Mouse (Mus musculus) MEL (cell line): ENCODE measurements around the gene Kcnab3. TPM values are rescaled to one million over a fixed set of nuclear protein-coding genes. Genes with fewer than 3 reads are reported as not detected.

Source experiments
- DNase-seq: peaks from one replicate; pipeline ENCODE4 v3.0.0; 2011; ENCODE audit warnings: low read depth, low spot score
- H3K27ac ChIP-seq: 2 replicates; pipeline ENCODE4 v1.5.1; 2012; ENCODE audit warnings: low read depth, mild to moderate bottlenecking, control low read depth, low read length, moderate library complexity; ENCODE audit not compliant: control insufficient read depth
- H3K27me3 ChIP-seq, 2 experiments: fragments of 150-350 bp in 1 of 2; sonication (generic) in 1 of 2; 2 replicates each; pipeline ENCODE4 v1.6.1; 2012; ENCODE audit warnings: low read length in 2 of 2, mild to moderate bottlenecking in 2 of 2, improper control_type of control experiment in 1 of 2, moderate library complexity in 1 of 2; ENCODE audit not compliant: insufficient read depth in 2 of 2, control insufficient read depth in 1 of 2
- H3K36me3 ChIP-seq, 2 experiments: 2 replicates each; pipeline ENCODE4 v1.6.1; 2012 to 2014; ENCODE audit warnings: low read length in 2 of 2, improper control_type of control experiment in 1 of 2, inconsistent platforms in 1 of 2, mild to moderate bottlenecking in 1 of 2; ENCODE audit not compliant: insufficient read depth in 2 of 2, control insufficient read depth in 1 of 2
- H3K4me1 ChIP-seq, 2 experiments: fragments of 150-350 bp in 1 of 2; sonication (generic) in 1 of 2; 2 replicates each; pipeline ENCODE4 v1.6.1; 2012; ENCODE audit warnings: low read length in 2 of 2, improper control_type of control experiment in 1 of 2, mild to moderate bottlenecking in 1 of 2; ENCODE audit not compliant: insufficient read depth in 2 of 2, control insufficient read depth in 1 of 2
- H3K4me3 ChIP-seq, 2 experiments: fragments of 150-350 bp in 1 of 2; sonication (generic) in 1 of 2; 2 replicates each; pipeline ENCODE4 v1.5.1; 2012; ENCODE audit warnings: low read depth in 2 of 2, low read length in 2 of 2, mild to moderate bottlenecking in 2 of 2, moderate library complexity in 2 of 2, control low read depth in 1 of 2, improper control_type of control experiment in 1 of 2; ENCODE audit not compliant: control insufficient read depth in 1 of 2, insufficient read depth in 1 of 2
- H3K79me2 ChIP-seq: 2 replicates; pipeline ENCODE4 v1.6.1; 2012; ENCODE audit warnings: mild to moderate bottlenecking, low read length, moderate library complexity; ENCODE audit not compliant: control insufficient read depth, poor library complexity, insufficient read depth
- H3K9ac ChIP-seq: 2 replicates; pipeline ENCODE4 v1.6.1; 2012; ENCODE audit warnings: low read depth, mild to moderate bottlenecking, control low read depth, low read length, moderate library complexity; ENCODE audit not compliant: control insufficient read depth, poor library complexity, severe bottlenecking
- H3K9me3 ChIP-seq: fragments of 150-350 bp; sonication (generic); replicated peaks from 2 replicates; pipeline ENCODE4 v1.6.1; 2012; ENCODE audit warnings: mild to moderate bottlenecking, low read length, improper control_type of control experiment, moderate library complexity; ENCODE audit not compliant: insufficient read depth
- CHD1 ChIP-seq: IDR thresholded peaks from 2 replicates; pipeline ENCODE4 v1.6.1; 2012; ENCODE audit warnings: low read depth, mild to moderate bottlenecking, inconsistent platforms, low read length, improper control_type of control experiment
- EP300 ChIP-seq, 2 experiments: IDR thresholded peaks; 2 replicates each; pipeline ENCODE4 v1.6.1; 2011; ENCODE audit warnings: improper control_type of control experiment in 2 of 2, low read length in 2 of 2, low read depth in 1 of 2, mild to moderate bottlenecking in 1 of 2
- JUND ChIP-seq: IDR thresholded peaks from 2 replicates; pipeline ENCODE4 v1.6.1; 2011; ENCODE audit warnings: low read depth, mild to moderate bottlenecking, improper control_type of control experiment, low read length
- KAT2A ChIP-seq: conservative IDR thresholded peaks from 2 replicates; pipeline ENCODE4 v1.6.1; 2012; ENCODE audit warnings: low read depth, low read length, improper control_type of control experiment, inconsistent platforms
- MAFK ChIP-seq: IDR thresholded peaks from 2 replicates; pipeline ENCODE4 v1.6.1; 2011; ENCODE audit warnings: low read depth, mild to moderate bottlenecking, low read length, improper control_type of control experiment, borderline replicate concordance
- MAX ChIP-seq: IDR thresholded peaks from 2 replicates; pipeline ENCODE4 v1.6.1; 2011; ENCODE audit warnings: low read length, improper control_type of control experiment
- MAZ ChIP-seq: IDR thresholded peaks from 2 replicates; pipeline ENCODE4 v1.6.1; 2012; ENCODE audit warnings: low read depth, mild to moderate bottlenecking, inconsistent platforms, low read length, improper control_type of control experiment
- NELFE ChIP-seq: IDR thresholded peaks from 2 replicates; pipeline ENCODE4 v1.6.1; 2011; ENCODE audit warnings: low read depth, low read length, improper control_type of control experiment
- NRF1 ChIP-seq: IDR thresholded peaks from 2 replicates; pipeline ENCODE4 v1.6.1; 2014; ENCODE audit warnings: low read depth, mild to moderate bottlenecking, inconsistent platforms, low read length, improper control_type of control experiment, moderate library complexity; ENCODE audit not compliant: poor library complexity, insufficient read depth, severe bottlenecking
- POLR2AphosphoS2 ChIP-seq: IDR thresholded peaks from 2 replicates; pipeline ENCODE4 v1.6.1; 2011; ENCODE audit warnings: low read length, improper control_type of control experiment
- RCOR1 ChIP-seq: IDR thresholded peaks from 2 replicates; pipeline ENCODE4 v1.6.1; 2012; ENCODE audit warnings: low read depth, mild to moderate bottlenecking, inconsistent platforms, low read length, improper control_type of control experiment
- SIN3A ChIP-seq: IDR thresholded peaks from 2 replicates; pipeline ENCODE4 v1.6.1; 2012; ENCODE audit warnings: low read length, improper control_type of control experiment, inconsistent platforms
- TCF12 ChIP-seq: IDR thresholded peaks from 2 replicates; pipeline ENCODE4 v1.6.1; 2014; ENCODE audit warnings: low read depth, mild to moderate bottlenecking, inconsistent platforms, low read length, improper control_type of control experiment, moderate library complexity
- ZC3H11A ChIP-seq: IDR thresholded peaks from 2 replicates; pipeline ENCODE4 v1.6.1; 2012; ENCODE audit warnings: low read depth, mild to moderate bottlenecking, inconsistent platforms, low read length, improper control_type of control experiment
- ZKSCAN1 ChIP-seq: IDR thresholded peaks from 2 replicates; pipeline ENCODE4 v1.6.1; 2012; ENCODE audit warnings: low read depth, mild to moderate bottlenecking, inconsistent platforms, low read length, improper control_type of control experiment, moderate library complexity
- ZMIZ1 ChIP-seq: IDR thresholded peaks from 2 replicates; pipeline ENCODE4 v1.6.1; 2012; ENCODE audit warnings: low read depth, mild to moderate bottlenecking, inconsistent platforms, low read length, improper control_type of control experiment, moderate library complexity
- polyA plus RNA-seq, 2 experiments: library from polyadenylated mRNA; stranded (reverse) in 1 of 2; unstranded in 1 of 2; fragments of >175 nt in 1 of 2; fragments of >200 nt in 1 of 2; gene quantifications; 2 replicates each; pipeline versions ENCODE4 v1.2.1 to v1.2.4; 2012; ENCODE audit warnings: low replicate concordance in 2 of 2, low read depth in 1 of 2; ENCODE audit not compliant: insufficient read length in 2 of 2, insufficient read depth in 1 of 2, missing spikeins in 1 of 2
- total RNA-seq: library from RNA; depleted of rRNA; stranded (reverse); fragments of 300-350 nt; gene quantifications from 2 replicates; pipeline ENCODE4 v1.2.3, GENCODE M21; 2012

Kcnab3 gene
- total and polyA plus RNA-seq, 3 experiments: 3.8 to 6.2 TPM; not detected in 1

GRCm38 (mm10) chr11:69323667-69324111 is 2.4 kb upstream of the Kcnab3 start, which contains the start of the genes Cntrob and Trappc1 (continued):
- peak; percentile 100; the same call in 1 of the 2 replicates for TF ChIP-seq NRF1
- no peak for TF ChIP-seq ZKSCAN1
- TF ChIP-seq MAX: no peak
- TF ChIP-seq POLR2AphosphoS2: peak; percentile 98
- TF ChIP-seq ZC3H11A: no peak
- TF ChIP-seq TCF12: peak; percentile 42; the same call in 1 of the 2 replicates
- no peak for TF ChIP-seq JUND
- TF ChIP-seq KAT2A: peak; percentile 63; the same call in 1 of the 2 replicates
- TF ChIP-seq ZMIZ1: peak; percentile 98
- TF ChIP-seq SIN3A: peak; percentile 89; the same call in 1 of the 2 replicates
- no peak for TF ChIP-seq MAFK

GRCm38 (mm10) chr11:69324749-69325148 is 1.3 kb upstream of the Kcnab3 start:
- DNase-seq: peak; percentile 58
- peak overlapping the region; percentile 47 for H3K27ac ChIP-seq
- peaks cover 16% of the 10 kb centered on the region for H3K79me2 ChIP-seq
- no peaks in the 10 kb centered on the region for H3K27me3 ChIP-seq
- peaks cover 0 to 33% of the 10 kb centered on the region in 2 experiments; a peak in 2 of 4 replicates for H3K36me3 ChIP-seq
- TF ChIP-seq CHD1: 0 out of 2 replicates have a peak, but pooled peaks have one; percentile 34
- 0 out of 2 replicates have a peak, but pooled peaks have one; percentile 12 for TF ChIP-seq MAZ
- peak; percentile 20 to 60; a peak in 3 of 4 replicates for TF ChIP-seq EP300 (IDR thresholded peaks at IDR 0.05; ENCODE audit: low read depth in 1 of 2, low read length in 2 of 2)
- no peak for TF ChIP-seq MAFK
- TF ChIP-seq KAT2A: no peak
- TF ChIP-seq MAX: peak; percentile 49; the same call in 1 of the 2 replicates
- TF ChIP-seq RCOR1: 0 out of 2 replicates have a peak, but pooled peaks have one; percentile 16
- TF ChIP-seq NELFE: 0 out of 2 replicates have a peak, but pooled peaks have one; percentile 20
- peaks cover 16 to 42% of the 10 kb centered on the region in 2 experiments for H3K4me1 ChIP-seq
- peak overlapping the region; percentile 80 to 82 for H3K4me3 ChIP-seq
- no peaks in the 10 kb centered on the region for H3K9me3 ChIP-seq
- H3K9ac ChIP-seq: peak overlapping the region; percentile 74
